Mouse (Mus musculus) bone marrow, adult 2 months (tissue): ENCODE measurements around the gene Gm8180.
"Not testable (repeated sequence)": the region's sequence is repeated elsewhere in the genome, so short reads cannot be mapped to it uniquely, and the experiment has no call there.

Source experiments
- CTCF ChIP-seq: fragments of 200-500 bp; IDR thresholded peaks from 2 replicates; pipeline ENCODE4 v1.5.1; 2011; ENCODE audit warnings: low read length, control low read depth; ENCODE audit not compliant: control insufficient read depth, insufficient read depth
- POLR2A ChIP-seq: fragments of 200-500 bp; IDR thresholded peaks from 2 replicates; pipeline ENCODE4 v1.6.1; 2011; ENCODE audit warnings: low read depth, mild to moderate bottlenecking, control low read depth, low read length, borderline replicate concordance; ENCODE audit not compliant: control insufficient read depth

DNA sequence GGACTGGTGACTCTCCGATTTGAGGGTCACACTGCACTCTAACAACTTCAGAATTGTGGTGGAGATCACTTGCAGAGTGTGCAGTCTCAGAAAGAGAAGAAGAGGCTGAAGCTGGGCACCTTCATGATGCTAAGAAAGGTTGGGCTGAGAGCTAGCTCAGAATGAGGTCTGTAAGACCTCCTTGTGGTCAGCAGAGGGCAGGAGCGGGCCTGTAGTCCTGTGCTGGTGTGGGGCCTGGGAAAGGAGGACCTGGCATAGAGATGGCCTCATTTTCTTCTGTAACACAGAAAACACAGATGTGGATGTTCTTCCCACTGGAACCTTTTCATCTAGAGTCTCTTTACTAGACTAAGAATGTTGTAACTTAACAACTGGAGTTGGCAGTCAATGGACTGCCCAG, 37.3 kb upstream of the Gm8180 start:
- TF ChIP-seq POLR2A, CTCF: not testable (repeated sequence)
